Mouse (Mus musculus): ENCODE measurements around the gene Col23a1.

DNA sequence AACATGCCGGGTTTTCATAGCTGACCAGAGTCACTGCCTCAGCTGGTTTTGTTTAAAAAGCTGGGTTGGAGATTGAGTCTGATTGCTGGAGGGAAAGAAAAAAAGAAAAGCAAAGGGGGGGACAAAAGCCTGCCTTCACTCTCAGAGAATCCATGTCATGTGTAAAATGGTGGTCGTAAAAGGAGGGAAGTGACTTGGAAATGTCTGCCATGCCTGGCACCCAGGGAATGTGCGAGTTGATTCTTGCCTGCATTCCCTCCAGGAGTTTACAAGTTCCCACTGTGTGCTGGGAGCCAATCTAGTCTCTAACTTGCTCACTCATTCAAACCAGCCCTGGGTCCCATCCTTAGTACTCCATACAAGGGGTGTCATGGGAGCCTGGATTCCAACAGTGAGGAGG lies 100.8 kb downstream of the Col23a1 start:
- TF ChIP-seq CTCF (IDR thresholded peaks at IDR 0.05; ENCODE audit: borderline replicate concordance, insufficient read depth, low read depth, low read length) = no peak
- no peak for TF ChIP-seq POLR2A (IDR thresholded peaks at IDR 0.05; ENCODE audit: borderline replicate concordance, insufficient read depth, low read length)
